In the genomic region with DNA sequence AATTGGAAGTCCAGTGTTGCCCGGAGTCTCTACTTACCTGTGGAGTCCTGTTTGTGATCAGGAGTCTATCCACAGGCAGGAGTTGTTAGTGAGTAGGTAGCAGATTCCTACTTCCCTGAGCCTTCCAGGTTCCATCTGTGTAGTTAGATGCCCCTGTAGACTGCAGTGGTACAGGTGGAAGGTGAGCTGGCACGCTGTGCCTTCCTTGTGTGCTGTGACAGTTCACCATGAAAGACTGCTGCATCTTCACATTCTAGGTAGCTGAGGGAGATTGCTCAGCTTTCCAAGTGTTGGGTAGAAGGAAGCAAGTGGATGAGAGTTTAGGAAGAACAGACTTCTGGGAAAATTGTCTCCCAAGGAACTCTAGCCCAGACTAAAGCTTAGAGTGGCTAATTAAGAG, we compare ENCODE assay signal across 23 mouse cellular contexts. TPM values are rescaled to one million over a fixed set of nuclear protein-coding genes. Genes with fewer than 3 reads are reported as not detected.
DNase-seq lines count a peak whose midpoint lies in the region; TF ChIP-seq lines count a peak whose summit lies in the region.
"Had no signal": no experiment of that assay in that cellular context is flagged by ENCODE, and none has a peak within 500 bp of the region (broad histone marks: within the 10 kb centered on the region; RNA-seq: fewer than 3 reads in every experiment).

No protein-coding gene starts in this region.

- H3K36me3 ChIP-seq in heart, adult 2 months (ENCODE audit: control insufficient read depth, insufficient read depth, low read length): no peaks in the 10 kb centered on the region
- no peaks in the 10 kb centered on the region for H3K36me3 ChIP-seq in myocyte (ENCODE audit: control insufficient read depth, insufficient read depth)
- H3K36me3 ChIP-seq: G1E had no signal

- H3K79me2 ChIP-seq in heart, adult 2 months (replicated peaks; ENCODE audit: control insufficient read depth, insufficient read depth, low read length): no peaks in the 10 kb centered on the region
- no peaks in the 10 kb centered on the region for H3K79me2 ChIP-seq in myocyte (ENCODE audit: control insufficient read depth, insufficient read depth)

- H3K4me2 ChIP-seq in myocyte (ENCODE audit: low read depth): no peak overlapping the region

- peaks cover 6% of the 10 kb centered on the region for H3K4me1 ChIP-seq in heart, adult 2 months (ENCODE audit: control insufficient read depth, insufficient read depth, low read length)

- no peaks in the 10 kb centered on the region for H3K27me3 ChIP-seq in heart, adult 2 months (ENCODE audit: control insufficient read depth, insufficient read depth, low read length)
- no peaks in the 10 kb centered on the region for H3K27me3 ChIP-seq in myocyte (ENCODE audit: control insufficient read depth, insufficient read depth, insufficient read length)

- no peak for TF ChIP-seq CTCF in heart, adult 2 months (IDR thresholded peaks at IDR 0.05)

- no peak overlapping the region for H3ac ChIP-seq in myocyte (ENCODE audit: control insufficient read depth, insufficient read length)

- intact Hi-C loops in heart, adult 2 months (cut with DNase I): loop anchor here (5.0 kb wide), 1 partner anchor 33 kb away; no protein-coding TSS in a partner anchor

- H3K9ac ChIP-seq in heart, adult 2 months (ENCODE audit: low read depth, low read length): no peak overlapping the region

- 85% methylated on average over 2 of the region's 2 CpGs for WGBS in heart, adult 2 months

- no peak overlapping the region for H3K4me3 ChIP-seq in heart, adult 2 months
- no peak overlapping the region for H3K4me3 ChIP-seq in myocyte

- TF ChIP-seq EP300 in heart, adult 2 months (IDR thresholded peaks at IDR 0.05; ENCODE audit: insufficient read depth, low read depth, low read length): no peak

- TF ChIP-seq POLR2A in heart, adult 2 months (IDR thresholded peaks at IDR 0.05; ENCODE audit: insufficient read depth, low read depth, low read length): peak; percentile 14; the same call in 1 of the 2 replicates
- TF ChIP-seq POLR2A in myocyte (IDR thresholded peaks at IDR 0.05; ENCODE audit: insufficient read length, low read depth): no peak

- no peak overlapping the region for H3K27ac ChIP-seq in heart, adult 2 months

- peak; percentile 68 for DNase-seq in heart, adult 11 months
- DNase-seq in heart, adult 9 months (ENCODE audit: low spot score in 2 of 2): no peak
- no peak for DNase-seq in heart, adult 2 months
- DNase-seq in heart, adult 18-20 months: no peak
- peak; percentile 34 for DNase-seq in A20 (ENCODE audit: low read depth, low spot score)
- no peak for DNase-seq in cerebellum, postnatal 14 days
- no peak for DNase-seq in lung, postnatal 25 days (ENCODE audit: low spot score)
- DNase-seq: adrenal gland, adult 2 months; adrenal gland, adult 8-10 months; adrenal gland, postnatal 10 days; adrenal gland, postnatal 14 days; adrenal gland, postnatal 25 days; adrenal gland, postnatal 36 days; B cell, adult 2 months; cerebellum, adult 11 months; cerebellum, adult 11-12 months; cerebellum, adult 18-20 months had no signal

TF ChIP-seq in myocyte, 11 proteins besides CTCF, POLR2A, EP300 and RAD21:
- TF ChIP-seq TCF12 (IDR thresholded peaks at IDR 0.05; ENCODE audit: insufficient read depth, poor library complexity, severe bottlenecking): no peak
- TF ChIP-seq POLR2AphosphoS2 (IDR thresholded peaks at IDR 0.05; ENCODE audit: insufficient read length, low read depth): peak; percentile 76
TF ChIP-seq in myocyte: peak in this region for 1.

RNA-seq across cellular contexts. Expression of a gene that starts 18.0 kb away (rescaled TPM):
- 100 to 1,000 TPM; 241 to 300 TPM for total RNA-seq in heart, adult 2 months (2021)
- 182 and 222 TPM in 2 replicates for polyA plus RNA-seq in heart, adult 2 months (2012; rRNA removed)
- 100 to 1,000 TPM; 249 to 266 TPM for total RNA-seq in heart, adult 18-20 months (2021)
- 48.6 TPM for polyA plus RNA-seq in myocyte (2012; fragmentation: generic; extraction: Trizol)
- total RNA-seq: MEL had no signal
- polyA plus RNA-seq: CD4-positive, CD25-positive, alpha-beta regulatory T cell, adult 4 months; G1E had no signal

RNA-seq across cellular contexts. Expression of a gene that starts 42.8 kb away (rescaled TPM):
- total RNA-seq in heart, adult 2 months (2021): 1 to 10 TPM; 7.3 to 7.7 TPM
- 12.9 and 19.8 TPM in 2 replicates for polyA plus RNA-seq in heart, adult 2 months (2012; rRNA removed)
- total RNA-seq in heart, adult 18-20 months (2021): 10 to 100 TPM in 1 of 2 experiments, 1 to 10 TPM in 1; 6.6 to 10.9 TPM
- polyA plus RNA-seq in myocyte (2012; fragmentation: generic; extraction: Trizol): 33.3 TPM

RNA-seq across cellular contexts. Expression of a gene that starts 57.2 kb away (rescaled TPM):
- total RNA-seq in heart, adult 2 months (2021): 1 to 10 TPM; 4.1 to 4.3 TPM
- 17.0 and 20.4 TPM in 2 replicates for polyA plus RNA-seq in heart, adult 2 months (2012; rRNA removed)
- 1 to 10 TPM; 3.0 to 3.1 TPM for total RNA-seq in heart, adult 18-20 months (2021)
- polyA plus RNA-seq in myocyte (2012; fragmentation: generic; extraction: Trizol): 4.7 TPM
- total RNA-seq: CH12.LX, G1E, MEL had no signal
- polyA plus RNA-seq: activated CD4-positive, CD25-positive, alpha-beta regulatory T cell, adult 4 months; CD4-positive, CD25-positive, alpha-beta regulatory T cell, adult 4 months; G1E had no signal

RNA-seq across cellular contexts. Expression of a gene that starts 57.9 kb away (rescaled TPM):
- 100 to 1,000 TPM; 117 to 131 TPM for total RNA-seq in heart, adult 2 months (2021)
- polyA plus RNA-seq in heart, adult 2 months (2012; rRNA removed): 87.8 and 119 TPM in 2 replicates
- 100 to 1,000 TPM; 107 to 108 TPM for total RNA-seq in heart, adult 18-20 months (2021)
- 148 TPM for polyA plus RNA-seq in myocyte (2012; fragmentation: generic; extraction: Trizol)
- polyA plus RNA-seq: activated CD4-positive, CD25-positive, alpha-beta regulatory T cell, adult 4 months; CD4-positive, CD25-positive, alpha-beta regulatory T cell, adult 4 months; G1E had no signal

Comparison
In these comparisons a context has a peak if more than half of its experiments do, and no peak if none do; other contexts are left out.
1. DNase-seq: peak in heart, adult 11 months (single experiment) and A20 (single experiment); none in heart, adult 9 months (0 of 2), heart, adult 2 months (0 of 2), heart, adult 18-20 months (0 of 2), cerebellum, postnatal 14 days (0 of 2) and lung, postnatal 25 days (single experiment).